Mouse (Mus musculus) small intestine, adult 2 months (tissue): Measurements from ENCODE around the gene Iqca.

Experiments used
- CTCF ChIP-seq: fragments of 200-500 bp; IDR thresholded peaks from 2 replicates; pipeline ENCODE4 v1.5.1; 2012; ENCODE audit warnings: low read depth, mild to moderate bottlenecking, control low read depth, inconsistent platforms, low read length, moderate library complexity, mixed read lengths; ENCODE audit not compliant: insufficient replicate concordance, insufficient read length; ENCODE audit errors: extremely low read depth
- POLR2A ChIP-seq: fragments of 200-500 bp; IDR thresholded peaks from 2 replicates; pipeline ENCODE4 v1.6.1; 2012; ENCODE audit warnings: low read depth, mild to moderate bottlenecking, control low read depth, inconsistent platforms, low read length, moderate library complexity

- TF ChIP-seq CTCF (no peak), POLR2A (no peak)
Measured at GRCm38 (mm10) chr1:90112669-90113068, 40.5 kb downstream of the Iqca start.
